Mouse (Mus musculus): ENCODE data around the gene Cdc16. TPM values are rescaled to one million over a fixed set of nuclear protein-coding genes. Genes with fewer than 3 reads are reported as not detected.
"Not testable (repeated sequence)": the region's sequence is repeated elsewhere in the genome, so short reads cannot be mapped to it uniquely, and the experiment has no call there.

The Cdc16 gene
- polyA plus RNA-seq (2012; rRNA removed), result 31.2 TPM in 2 replicates

DNA sequence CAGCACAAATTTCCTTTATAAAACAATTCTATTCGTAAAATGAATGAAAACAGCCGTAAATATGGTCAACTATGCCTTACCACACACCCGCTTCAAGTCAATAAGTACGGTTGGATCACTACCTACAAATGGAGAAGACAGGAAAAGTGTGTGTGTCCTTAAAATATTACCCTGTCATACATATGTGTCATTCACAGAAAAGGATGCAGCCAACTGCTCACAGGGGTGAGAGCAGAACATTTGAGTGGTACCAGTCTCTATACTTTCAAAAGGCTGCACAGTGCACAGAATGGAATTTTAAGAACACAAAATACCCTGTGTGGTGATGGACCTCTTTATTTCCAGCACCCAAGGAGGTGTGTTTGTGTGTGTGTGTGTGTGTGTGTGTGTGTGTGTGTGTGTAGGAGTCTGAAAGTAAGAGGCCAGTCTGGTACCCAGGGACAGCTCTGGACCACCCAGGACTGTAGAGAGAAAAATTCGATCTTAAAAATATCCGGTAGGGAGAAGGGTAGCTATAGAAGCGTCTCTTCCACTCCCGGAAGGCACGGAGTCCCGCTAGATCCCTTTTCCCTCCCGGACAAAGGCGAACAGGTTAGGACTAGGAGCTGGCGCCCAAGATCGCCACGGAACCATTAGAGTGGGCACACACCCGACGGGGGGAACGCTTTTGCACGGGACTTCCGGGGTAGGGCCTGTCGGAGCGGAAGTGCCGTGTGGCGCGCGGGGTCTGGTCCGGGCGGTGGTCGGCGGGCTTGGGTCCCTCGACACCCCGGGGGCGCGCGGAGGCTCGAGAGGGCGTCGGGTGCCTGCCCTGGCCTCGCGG is at the start of gene Cdc16:
Cdc16 (plus strand) TSS at position 695 of the 823 bp plus-strand sequence.
- TF ChIP-seq POLR2A (IDR thresholded peaks at IDR 0.05; ENCODE audit: borderline replicate concordance, extremely low read depth, low read depth, low read length) (peak; percentile 59; the same call in 1 of the 2 replicates), CTCF (IDR thresholded peaks at IDR 0.05; ENCODE audit: insufficient read depth, low read length) (no peak)
- H3K4me1 ChIP-seq (ENCODE audit: control insufficient read depth, insufficient read depth, low read length), result peaks cover 12% of the 10 kb centered on the region
- WGBS, result 5% methylated on average over 40 of the region's 40 CpGs
- DNase-seq, result peak; percentile 91
- peak within 1 kb of the TSS; percentile 80 for H3K4me3 ChIP-seq (replicated peaks; ENCODE audit: extremely low read depth, low read depth, low read length)

- 97% methylated on average over 5 of the region's 5 CpGs for WGBS
- H3K4me3 ChIP-seq (replicated peaks; ENCODE audit: extremely low read depth, low read depth, low read length), result no peak overlapping the region
- no peak for DNase-seq
- TF ChIP-seq CTCF (IDR thresholded peaks at IDR 0.05; ENCODE audit: insufficient read depth, low read length) (no peak), POLR2A (IDR thresholded peaks at IDR 0.05; ENCODE audit: borderline replicate concordance, extremely low read depth, low read depth, low read length) (no peak)
- H3K4me1 ChIP-seq (ENCODE audit: control insufficient read depth, insufficient read depth, low read length), result no peaks in the 10 kb centered on the region
These were observed 49.0 kb upstream of the Cdc16 start for GRCm38 (mm10) chr8:13708514-13708913.

DNA sequence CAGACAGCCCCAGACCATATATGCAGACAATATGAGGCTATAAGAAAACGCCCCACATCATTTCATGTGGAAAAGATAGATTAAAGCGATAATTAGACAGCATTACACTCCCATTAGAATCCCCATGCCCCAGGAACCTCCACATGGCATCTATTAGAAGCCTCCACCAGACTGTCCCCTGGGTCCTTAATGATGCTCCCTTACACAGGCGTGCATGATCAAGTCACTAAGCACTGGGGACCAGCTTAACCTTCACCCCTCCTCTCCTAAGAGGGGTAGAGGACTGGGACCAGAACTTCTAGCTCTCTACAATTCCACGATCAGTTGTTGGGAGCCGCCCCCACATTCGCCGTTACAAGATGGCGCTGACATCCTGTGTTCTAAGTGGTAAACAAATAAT is 38.5 kb upstream of the Cdc16 start:
- TF ChIP-seq POLR2A (IDR thresholded peaks at IDR 0.05; ENCODE audit: borderline replicate concordance, extremely low read depth, low read depth, low read length) (no peak), CTCF (IDR thresholded peaks at IDR 0.05; ENCODE audit: insufficient read depth, low read length) (no peak)
- no peak for DNase-seq
- Histone ChIP-seq H3K4me3 (replicated peaks; ENCODE audit: extremely low read depth, low read depth, low read length) (no peak overlapping the region), H3K4me1 (ENCODE audit: control insufficient read depth, insufficient read depth, low read length) (no peaks in the 10 kb centered on the region)
- WGBS, result 96% methylated on average over 8 of the region's 8 CpGs

GRCm38 (mm10) chr8:13725722-13726121 is 31.8 kb upstream of the Cdc16 start:
- H3K4me3 ChIP-seq (replicated peaks; ENCODE audit: extremely low read depth, low read depth, low read length), result no peak overlapping the region
- peak; percentile 25; the same call in 1 of the 2 replicates for TF ChIP-seq CTCF (IDR thresholded peaks at IDR 0.05; ENCODE audit: insufficient read depth, low read length)
- no peak for TF ChIP-seq POLR2A (IDR thresholded peaks at IDR 0.05; ENCODE audit: borderline replicate concordance, extremely low read depth, low read depth, low read length)
- peak; percentile 37 for DNase-seq
- no peaks in the 10 kb centered on the region for H3K4me1 ChIP-seq (ENCODE audit: control insufficient read depth, insufficient read depth, low read length)

DNA sequence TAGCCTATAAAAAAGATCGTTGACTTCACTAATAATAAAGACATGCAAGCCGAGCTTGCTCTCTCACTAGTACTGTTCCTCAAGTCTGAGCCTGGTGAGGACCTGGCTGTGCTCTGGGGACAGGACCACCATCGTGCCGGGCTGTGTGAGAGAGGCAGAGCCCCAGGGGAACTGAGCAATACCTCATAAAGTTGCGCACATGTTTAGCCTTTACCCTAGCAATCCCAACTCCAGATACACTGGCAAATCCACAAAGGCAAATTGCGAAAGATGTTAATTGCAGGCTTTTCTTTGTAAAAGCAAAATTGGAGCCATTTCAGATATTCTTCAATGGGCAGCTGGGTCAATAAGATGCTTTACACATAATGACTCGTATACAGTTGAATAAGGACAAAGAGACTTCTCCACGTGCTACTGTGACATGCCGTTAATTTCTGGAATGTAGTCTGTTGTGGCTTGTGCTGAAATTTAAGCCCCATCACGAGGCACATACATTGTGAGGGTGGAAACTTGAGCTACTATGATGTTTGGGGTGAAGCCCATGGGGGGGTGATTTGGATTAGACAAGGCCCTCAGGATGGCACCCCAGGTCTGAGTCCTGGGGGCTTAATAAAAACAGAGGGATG is 29.9 kb upstream of the Cdc16 start:
- no peak overlapping the region for H3K4me3 ChIP-seq (replicated peaks; ENCODE audit: extremely low read depth, low read depth, low read length)
- WGBS, result 60% methylated on average over 10 of the region's 10 CpGs

GRCm38 (mm10) chr8:13740323-13740770 is 17.1 kb upstream of the Cdc16 start:
- H3K4me3 ChIP-seq (replicated peaks; ENCODE audit: extremely low read depth, low read depth, low read length), result no peak overlapping the region
- no peaks in the 10 kb centered on the region for H3K4me1 ChIP-seq (ENCODE audit: control insufficient read depth, insufficient read depth, low read length)
- TF ChIP-seq POLR2A (IDR thresholded peaks at IDR 0.05; ENCODE audit: borderline replicate concordance, extremely low read depth, low read depth, low read length), result no peak
- TF ChIP-seq CTCF (IDR thresholded peaks at IDR 0.05; ENCODE audit: insufficient read depth, low read length), result no peak
- 11% methylated on average over 6 of the region's 6 CpGs for WGBS
- DNase-seq, result peak; percentile 10

More for the DNA sequence above, 29.9 kb upstream of the Cdc16 start:
- no peak for TF ChIP-seq CTCF (IDR thresholded peaks at IDR 0.05; ENCODE audit: insufficient read depth, low read length)
- TF ChIP-seq POLR2A (IDR thresholded peaks at IDR 0.05; ENCODE audit: borderline replicate concordance, extremely low read depth, low read depth, low read length), result no peak
- no peaks in the 10 kb centered on the region for H3K4me1 ChIP-seq (ENCODE audit: control insufficient read depth, insufficient read depth, low read length)
- no peak for DNase-seq

DNA sequence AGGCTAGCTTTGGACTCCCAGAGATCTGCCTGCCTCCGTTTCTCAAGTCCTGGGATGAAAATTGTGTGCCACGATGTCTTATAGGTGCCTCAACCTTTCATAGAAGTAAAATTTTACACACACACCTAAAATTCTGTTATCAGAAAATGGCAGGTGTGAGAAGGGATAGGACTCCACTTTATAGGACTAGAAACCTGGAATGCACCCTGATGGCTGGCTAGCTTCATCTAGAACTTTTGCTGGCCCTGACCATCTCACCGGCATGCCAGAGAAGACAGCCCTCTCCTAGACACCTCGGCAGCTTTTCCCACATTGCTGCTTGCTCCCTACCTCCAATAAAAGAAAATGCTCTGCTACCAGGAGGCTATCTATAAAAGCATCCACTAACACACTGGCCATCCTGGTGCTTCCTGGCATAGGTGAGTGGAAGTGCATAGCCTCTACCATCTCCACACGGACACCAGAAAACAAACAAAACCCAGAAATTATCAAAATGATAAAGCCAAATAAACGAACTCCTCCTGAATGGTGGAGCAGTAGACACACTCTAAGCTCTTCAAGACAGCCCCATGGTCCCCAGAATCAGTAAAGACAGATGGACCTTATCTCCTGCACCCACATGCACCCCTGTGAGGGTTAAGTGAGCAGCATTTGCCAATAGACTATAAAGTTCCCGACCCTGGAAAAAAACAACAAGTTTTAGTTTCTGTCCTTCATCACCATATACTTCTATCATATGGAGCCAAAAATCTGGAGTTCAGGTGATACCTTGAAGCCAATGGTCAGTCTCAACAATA is 16.5 kb upstream of the Cdc16 start:
- H3K4me3 ChIP-seq (replicated peaks; ENCODE audit: extremely low read depth, low read depth, low read length), result no peak overlapping the region
- 59% methylated on average over 7 of the region's 7 CpGs for WGBS
- no peak for DNase-seq
- H3K4me1 ChIP-seq (ENCODE audit: control insufficient read depth, insufficient read depth, low read length), result no peaks in the 10 kb centered on the region
- TF ChIP-seq POLR2A (IDR thresholded peaks at IDR 0.05; ENCODE audit: borderline replicate concordance, extremely low read depth, low read depth, low read length), result no peak
- no peak for TF ChIP-seq CTCF (IDR thresholded peaks at IDR 0.05; ENCODE audit: insufficient read depth, low read length)

DNA sequence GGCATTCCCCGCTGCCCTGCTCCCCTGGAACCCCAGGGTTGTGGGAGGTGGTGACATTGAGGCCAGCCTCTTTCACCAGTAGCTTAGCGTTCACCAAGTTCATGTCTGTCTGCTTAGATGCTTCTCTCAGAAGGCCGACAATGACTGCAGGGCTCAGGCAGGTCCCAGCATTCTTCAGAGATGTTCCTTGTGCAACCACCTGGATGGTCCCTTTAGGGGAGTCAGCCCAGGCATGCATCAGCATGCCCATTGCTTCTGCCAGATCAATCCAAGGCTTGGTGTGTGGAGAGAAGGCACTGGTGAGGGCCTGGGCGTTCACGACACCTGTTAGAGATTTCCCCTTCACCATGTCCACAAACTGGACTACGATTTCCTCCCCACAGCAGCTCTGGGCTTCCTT is 11.3 kb upstream of the Cdc16 start:
- not testable (repeated sequence) for H3K4me1 ChIP-seq (ENCODE audit: control insufficient read depth, insufficient read depth, low read length); DNase-seq; H3K4me3 ChIP-seq (replicated peaks; ENCODE audit: extremely low read depth, low read depth, low read length)
- WGBS, result 91% methylated on average over 6 of the region's 6 CpGs

- H3K4me1 ChIP-seq (ENCODE audit: control insufficient read depth, insufficient read depth, low read length), result no peaks in the 10 kb centered on the region
- no peak for TF ChIP-seq CTCF (IDR thresholded peaks at IDR 0.05; ENCODE audit: insufficient read depth, low read length)
- no peak for TF ChIP-seq POLR2A (IDR thresholded peaks at IDR 0.05; ENCODE audit: borderline replicate concordance, extremely low read depth, low read depth, low read length)
- WGBS, result 27% methylated on average over 3 of the region's 3 CpGs
- no peak overlapping the region for H3K4me3 ChIP-seq (replicated peaks; ENCODE audit: extremely low read depth, low read depth, low read length)
- no peak for DNase-seq
These were observed 9.8 kb upstream of the Cdc16 start for GRCm38 (mm10) chr8:13747626-13748025.
